Mouse (Mus musculus) adrenal gland, postnatal 14 days (tissue): Measurements from ENCODE around the gene Ckmt2. TPM values are rescaled to one million over a fixed set of nuclear protein-coding genes. Genes with fewer than 3 reads are reported as not detected.

Experiments used
- DNase-seq: peaks from one replicate; pipeline ENCODE4 v3.0.0; 2021; ENCODE audit warnings: mixed read lengths
- total RNA-seq: library from RNA; stranded (reverse); gene quantifications from 2 replicates; pipeline ENCODE4 v1.2.3, GENCODE M21; 2021

The Ckmt2 gene
- total RNA-seq, 1 experiment from 2014 or later: not detected

GRCm38 (mm10) chr13:91868577-91868976 is 8.1 kb downstream of the Ckmt2 start:
- no peak for DNase-seq

- peak; percentile 30 for DNase-seq
These were observed 17.9 kb downstream of the Ckmt2 start for GRCm38 (mm10) chr13:91858835-91859234.

DNA sequence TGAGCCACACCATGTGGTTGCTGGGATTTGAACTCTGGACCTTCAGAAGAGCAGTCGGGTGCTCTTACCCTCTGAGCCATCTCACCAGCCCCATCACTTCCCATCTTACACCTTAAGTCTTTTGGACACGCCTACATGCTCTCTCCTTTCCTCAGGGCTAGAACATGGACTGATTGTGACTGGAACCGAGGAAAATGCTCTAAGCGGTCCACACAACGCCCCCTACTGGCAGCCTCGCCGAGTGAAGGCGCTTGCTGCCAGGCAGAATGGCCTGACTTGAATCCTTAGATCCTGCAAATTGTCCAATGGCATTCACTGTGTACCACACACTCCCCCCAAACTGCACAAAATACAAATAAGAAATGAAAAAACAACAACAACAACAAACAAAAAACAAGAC is 19.3 kb downstream of the Ckmt2 start:
- DNase-seq: no peak

DNA sequence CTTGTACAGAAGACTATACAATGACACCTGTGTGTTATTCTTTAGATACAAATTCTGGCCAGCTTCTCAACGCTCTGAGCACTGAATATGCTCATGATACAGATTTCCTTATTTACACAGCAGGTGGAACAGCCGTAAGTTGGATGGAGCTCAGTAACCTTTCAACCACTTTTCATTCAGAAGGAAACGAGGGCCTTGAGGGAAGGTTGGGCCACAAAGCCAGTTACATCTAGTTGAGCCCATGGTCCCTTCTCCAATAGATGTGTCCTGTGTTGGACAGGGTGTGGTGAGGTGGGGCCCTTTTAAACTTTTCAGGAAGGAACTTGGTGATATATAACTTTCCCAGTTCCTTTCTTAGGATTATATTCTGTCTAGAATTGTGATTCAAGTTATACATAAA is 22.3 kb downstream of the Ckmt2 start:
- DNase-seq: no peak

- no peak for DNase-seq
These were observed 48.8 kb downstream of the Ckmt2 start for GRCm38 (mm10) chr13:91827876-91828275.

- DNase-seq: peak; percentile 5
These were observed 50.6 kb downstream of the Ckmt2 start for GRCm38 (mm10) chr13:91826066-91826465.

DNA sequence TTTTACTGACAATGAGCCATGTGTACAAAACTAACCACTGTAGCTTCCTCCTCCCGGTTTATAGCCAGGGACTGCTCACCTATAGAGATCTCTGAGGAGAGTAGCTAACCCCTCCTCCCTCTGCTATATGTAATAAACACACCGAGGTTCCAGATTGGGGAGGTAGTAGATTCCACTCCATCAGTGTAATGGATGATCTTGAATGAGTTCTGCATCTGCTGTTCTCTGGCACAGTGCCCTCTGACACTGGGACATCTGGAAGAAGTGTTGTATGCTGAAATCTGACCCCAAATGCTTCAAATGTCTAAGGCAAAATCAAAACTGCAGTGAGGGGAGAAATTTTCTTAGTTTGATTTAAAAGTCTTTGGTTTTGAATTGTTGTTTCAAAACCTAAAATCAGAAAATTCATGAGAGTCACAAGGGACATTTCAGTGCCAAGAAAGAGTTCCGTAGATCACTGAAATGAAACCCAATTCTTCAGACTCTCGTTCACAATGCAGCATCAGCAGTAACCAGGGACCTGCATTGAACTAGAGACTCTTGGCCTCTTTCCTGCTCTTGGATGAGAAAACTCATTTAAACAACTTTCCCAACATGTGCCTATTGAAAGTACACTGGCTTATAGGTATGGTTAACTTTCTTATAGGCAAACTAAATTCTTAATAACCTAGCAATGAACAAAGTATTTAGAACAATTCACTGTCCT is 51.7 kb downstream of the Ckmt2 start:
- DNase-seq: no peak

- no peak for DNase-seq
These were observed 53.0 kb downstream of the Ckmt2 start for GRCm38 (mm10) chr13:91823735-91824134.

DNA sequence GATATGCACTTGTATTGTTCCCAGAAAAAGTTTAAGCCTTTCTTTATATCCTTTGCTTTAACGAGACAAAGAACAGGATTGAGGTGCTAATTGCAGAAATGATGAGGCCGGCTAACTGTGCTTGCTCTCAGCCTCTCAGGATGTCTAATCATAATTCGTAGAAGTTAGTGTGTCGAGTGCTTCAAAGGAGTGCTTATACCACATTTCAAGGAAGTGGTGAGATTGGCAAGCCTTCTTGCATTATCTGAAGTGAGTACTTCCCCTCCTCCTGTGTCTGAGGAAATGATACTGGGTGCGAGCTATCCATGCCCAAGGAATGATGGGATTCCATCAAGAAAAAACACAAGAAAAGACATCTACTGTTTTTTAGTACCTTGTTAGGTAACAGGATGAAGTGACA is 62.0 kb downstream of the Ckmt2 start:
- no peak for DNase-seq

- DNase-seq: no peak
These were observed 67.2 kb downstream of the Ckmt2 start for GRCm38 (mm10) chr13:91809476-91809875.

DNA sequence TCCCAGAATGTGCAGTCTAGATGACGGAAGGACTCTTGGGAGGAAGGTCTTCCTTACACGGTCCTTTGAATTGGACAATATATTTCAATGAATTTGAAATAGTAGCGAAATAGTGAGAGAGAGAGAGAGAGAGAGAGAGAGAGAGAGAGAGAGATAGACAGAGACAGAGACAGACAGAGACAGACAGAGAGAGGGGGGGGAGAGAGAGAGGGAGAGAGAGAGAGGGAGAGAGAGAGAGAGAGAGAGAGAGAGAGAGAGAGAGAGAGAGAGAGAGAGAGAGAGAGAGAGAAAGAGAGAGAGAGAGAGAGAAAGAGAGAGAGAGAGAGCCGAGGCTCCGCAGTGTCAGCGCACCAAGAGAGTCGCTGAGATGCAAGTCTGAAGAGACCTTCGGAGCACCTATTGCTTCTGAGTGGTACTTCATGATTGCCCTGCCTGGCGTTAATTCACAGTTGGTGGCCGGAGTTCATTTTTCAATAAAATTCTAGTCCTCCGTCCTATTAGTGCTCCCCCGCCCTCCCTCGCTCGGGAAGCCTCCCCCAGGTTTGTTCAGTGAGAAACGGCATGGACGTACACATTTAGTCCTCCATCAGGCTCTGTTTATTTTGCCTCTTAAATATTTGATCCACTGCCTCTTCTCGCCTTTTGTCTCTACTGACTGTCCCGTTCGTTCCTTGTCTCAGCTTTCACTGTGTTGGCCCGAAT is 68.7 kb downstream of the Ckmt2 start:
- peak; percentile 28 for DNase-seq

GRCm38 (mm10) chr13:91807155-91807839 is 69.4 kb downstream of the Ckmt2 start, which contains the start of gene Zcchc9:
TSS of gene Zcchc9 (minus strand) at chr13:91807705.
- peak; percentile 92 for DNase-seq

Other genes starting within 250 kb of the Ckmt2 start
- gene Acot12, start 135.4 kb downstream of the Ckmt2 start, total RNA-seq: 1.9 and 11.7 TPM in 2 replicates
- 38.0 and 39.9 TPM in 2 replicates for gene Zcchc9, start 69.2 kb downstream of the Ckmt2 start, total RNA-seq